ENCODE assay signal across 13 mouse cellular contexts in the genomic region with DNA sequence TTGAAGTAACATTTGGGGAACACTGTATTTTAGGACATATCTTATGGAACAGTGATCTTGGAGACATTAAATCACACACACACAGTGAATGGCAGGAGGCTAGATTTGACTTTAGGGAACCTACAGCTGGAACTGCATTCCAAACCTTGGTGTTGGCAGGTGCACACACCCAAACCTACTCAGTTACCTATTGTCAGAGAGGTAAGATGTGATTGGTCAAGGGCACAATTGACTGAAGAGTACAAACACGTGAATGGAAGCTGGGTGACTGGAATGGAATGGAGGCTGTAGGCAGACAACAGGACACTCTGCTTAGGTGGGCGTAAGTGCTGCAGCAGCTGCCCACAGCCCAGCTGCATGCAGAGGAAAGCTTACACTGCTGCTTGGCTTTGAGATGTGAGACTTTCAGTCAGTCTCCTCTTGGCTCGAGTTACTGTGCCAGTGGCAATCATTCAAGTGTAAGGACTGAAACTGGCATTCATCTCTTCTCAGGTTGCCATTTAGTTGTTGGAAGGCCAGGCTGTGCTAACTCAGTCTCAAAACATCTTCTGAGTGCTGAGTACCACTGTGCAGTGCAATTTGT.
DNase-seq lines count a peak whose midpoint lies in the region; ATAC-seq lines count a peak whose summit lies in the region.
"Had no signal": no experiment of that assay in that cellular context is flagged by ENCODE, and none has a peak within 500 bp of the region (broad histone marks: within the 10 kb centered on the region; RNA-seq: fewer than 3 reads in every experiment).

No protein-coding gene starts in this region.

- intact Hi-C loops in left cerebral cortex, postnatal 4 days (cut with DNase I) = no loop called here

- no peak overlapping the region for H3K9ac ChIP-seq in kidney, embryonic 16.5 days (replicated peaks; ENCODE audit: low read length)
- H3K9ac ChIP-seq: liver, embryonic 15.5 days had no signal

- no peaks in the 10 kb centered on the region for H3K36me3 ChIP-seq in kidney, embryonic 16.5 days (ENCODE audit: insufficient read depth, low read length)
- no peaks in the 10 kb centered on the region for H3K36me3 ChIP-seq in forebrain, embryonic 10.5 days (replicated peaks)
- H3K36me3 ChIP-seq: liver, embryonic 15.5 days had no signal

- H3K27me3 ChIP-seq in kidney, embryonic 16.5 days (ENCODE audit: insufficient read depth, low read length) = no peaks in the 10 kb centered on the region
- no peaks in the 10 kb centered on the region for H3K27me3 ChIP-seq in forebrain, embryonic 10.5 days (ENCODE audit: poor library complexity, severe bottlenecking)
- H3K27me3 ChIP-seq: liver, embryonic 15.5 days had no signal

- no peak overlapping the region for H3K4me3 ChIP-seq in kidney, embryonic 16.5 days (ENCODE audit: low read length)
- H3K4me3 ChIP-seq in forebrain, embryonic 10.5 days = no peak overlapping the region
- H3K4me3 ChIP-seq: left cerebral cortex, adult 2 months; liver, embryonic 15.5 days; myocyte had no signal

- no peak overlapping the region for H3K4me2 ChIP-seq in kidney, embryonic 16.5 days (replicated peaks; ENCODE audit: low read depth, low read length)
- H3K4me2 ChIP-seq: liver, embryonic 15.5 days had no signal

- 0 out of 2 replicates have a peak, but pooled peaks have one; percentile 49 for ATAC-seq in cerebellum, adult (ENCODE audit: insufficient number of reproducible peaks, low FRiP score, low TSS enrichment)
- ATAC-seq in kidney, embryonic 16.5 days (ENCODE audit: low FRiP score, low TSS enrichment) = peak; percentile 75; the same call in 1 of the 2 replicates
- ATAC-seq: intestine, postnatal 0 days had no signal

- DNase-seq in cerebellum, postnatal 4 days (ENCODE audit: low spot score in 2 of 2) = no peak
- no peak for DNase-seq in kidney, postnatal 4 days
- DNase-seq in cerebellum, postnatal 14 days = peak; percentile 53 to 71
- DNase-seq in left cerebral cortex, postnatal 4 days = peak; percentile 16
- no peak for DNase-seq in embryo, embryonic 9.5 days (ENCODE audit: extremely low spot score)
- no peak for DNase-seq in forebrain, embryonic 10.5 days (ENCODE audit: extremely low spot score, low spot score)
- DNase-seq: gastrocnemius, postnatal 25 days had no signal

- H3K9me3 ChIP-seq in kidney, embryonic 16.5 days (ENCODE audit: low read length) = no peaks in the 10 kb centered on the region
- no peaks in the 10 kb centered on the region for H3K9me3 ChIP-seq in forebrain, embryonic 10.5 days
- H3K9me3 ChIP-seq: liver, embryonic 15.5 days had no signal

- H3K4me1 ChIP-seq in kidney, embryonic 16.5 days (ENCODE audit: insufficient read depth, low read length) = no peaks in the 10 kb centered on the region; the same call in 1 of the 2 replicates
- no peaks in the 10 kb centered on the region for H3K4me1 ChIP-seq in forebrain, embryonic 10.5 days
- H3K4me1 ChIP-seq: liver, embryonic 15.5 days had no signal

- WGBS in kidney, embryonic 16.5 days = 31% methylated on average over 3 of the region's 3 CpGs
- 62% methylated on average over 3 of the region's 3 CpGs for WGBS in forebrain, embryonic 10.5 days

- no peak overlapping the region for H3K27ac ChIP-seq in kidney, embryonic 16.5 days (ENCODE audit: low read length)
- no peak overlapping the region for H3K27ac ChIP-seq in forebrain, embryonic 10.5 days
- H3K27ac ChIP-seq: liver, embryonic 15.5 days had no signal

Comparison
In these comparisons a context has a peak if more than half of its experiments do, and no peak if none do; other contexts are left out.
1. DNase-seq: peak in cerebellum, postnatal 14 days (2 of 2) and left cerebral cortex, postnatal 4 days (single experiment); none in cerebellum, postnatal 4 days (0 of 2), kidney, postnatal 4 days (0 of 2), embryo, embryonic 9.5 days (single experiment) and forebrain, embryonic 10.5 days (single experiment).